Mouse (Mus musculus): ENCODE data around the gene Fignl1.

- TF ChIP-seq ZC3H11A (IDR thresholded peaks at IDR 0.05; ENCODE audit: low read depth, low read length), result no peak
- no peak for TF ChIP-seq POLR2A (IDR thresholded peaks at IDR 0.05; ENCODE audit: low read depth, low read length)
- TF ChIP-seq CTCF (conservative IDR thresholded peaks at IDR 0.05 in 1 of 2, IDR thresholded peaks at IDR 0.05 in 1 of 2; ENCODE audit: low read depth in 2 of 2, low read length in 2 of 2), result no peak
Measured at GRCm38 (mm10) chr11:11815737-11816136, 7.0 kb upstream of the Fignl1 start.
